Mouse (Mus musculus) macrophage (primary cell): ENCODE measurements around the gene Hkdc1. TPM values are rescaled to one million over a fixed set of nuclear protein-coding genes. Genes with fewer than 3 reads are reported as not detected.

ENCODE experiments used
- H3K27ac ChIP-seq: fragments of 350-480 bp; formaldehyde crosslinking; 2 replicates; pipeline ENCODE4 v1.9.0; 2021
- H3K36me3 ChIP-seq: fragments of 350-480 bp; formaldehyde crosslinking; 2 replicates; pipeline ENCODE4 v1.9.0; 2021; ENCODE audit errors: inconsistent target
- H3K4me3 ChIP-seq: fragments of 350-480 bp; formaldehyde crosslinking; 2 replicates; pipeline ENCODE4 v1.9.0; 2021; ENCODE audit errors: inconsistent target
- H3K79me2 ChIP-seq: fragments of 350-480 bp; formaldehyde crosslinking; 2 replicates; pipeline ENCODE4 v1.9.0; 2021; ENCODE audit errors: inconsistent target
- WGBS: methylation state at CpG from one replicate; pipeline ENCODE4 v1.1.7; 2026; ENCODE audit warnings: inconsistent platforms; ENCODE audit not compliant: missing documents; 5-methylcytosine and 5-hydroxymethylcytosine counted together
- polyA plus RNA-seq: library from polyadenylated mRNA; stranded (reverse); fragments of 250-400 nt; gene quantifications from 3 replicates; pipeline ENCODE4 v1.2.4, GENCODE M21; 2018; ENCODE audit warnings: inconsistent platforms

Hkdc1 gene
- polyA plus RNA-seq, 1 experiment from 2014 or later: not detected

- Histone ChIP-seq H3K79me2 (no peaks in the 10 kb centered on the region), H3K4me3 (no peak overlapping the region), H3K36me3 (no peaks in the 10 kb centered on the region), H3K27ac (no peak overlapping the region)
- WGBS: 61% methylated on average over 8 of the region's 8 CpGs
Measured at GRCm38 (mm10) chr10:62412906-62413605, 9.2 kb downstream of the Hkdc1 start.

GRCm38 (mm10) chr10:62411431-62412410, 10.6 kb downstream of the Hkdc1 start:
- WGBS: 79% methylated on average over 18 of the region's 19 CpGs
- Histone ChIP-seq H3K79me2 (no peaks in the 10 kb centered on the region), H3K4me3 (no peak overlapping the region), H3K27ac (no peak overlapping the region), H3K36me3 (no peaks in the 10 kb centered on the region)

- 5% methylated on average over 5 of the region's 5 CpGs for WGBS
- H3K4me3 ChIP-seq: no peak overlapping the region
Measured at GRCm38 (mm10) chr10:62410943-62411342, 11.3 kb downstream of the Hkdc1 start.

GRCm38 (mm10) chr10:62404901-62405300, 17.4 kb downstream of the Hkdc1 start:
- Histone ChIP-seq H3K36me3 (no peaks in the 10 kb centered on the region), H3K4me3 (no peak overlapping the region), H3K79me2 (no peaks in the 10 kb centered on the region), H3K27ac (no peak overlapping the region)
- 62% methylated on average over 14 of the region's 14 CpGs for WGBS

More at GRCm38 (mm10) chr10:62410943-62411342, 11.3 kb downstream of the Hkdc1 start:
- no peaks in the 10 kb centered on the region for H3K79me2 ChIP-seq
- H3K27ac ChIP-seq: no peak overlapping the region
- H3K36me3 ChIP-seq: no peaks in the 10 kb centered on the region

GRCm38 (mm10) chr10:62401641-62402111, 20.6 kb downstream of the Hkdc1 start:
- no peaks in the 10 kb centered on the region for H3K79me2 ChIP-seq
- H3K36me3 ChIP-seq: no peaks in the 10 kb centered on the region
- no peak overlapping the region for H3K27ac ChIP-seq
- H3K4me3 ChIP-seq: no peak overlapping the region
- 83% methylated on average over 17 of the region's 19 CpGs for WGBS

GRCm38 (mm10) chr10:62383011-62383410, 39.3 kb downstream of the Hkdc1 start:
- Histone ChIP-seq H3K36me3 (no peaks in the 10 kb centered on the region), H3K27ac (no peak overlapping the region), H3K79me2 (no peaks in the 10 kb centered on the region), H3K4me3 (no peak overlapping the region)
- WGBS: 87% methylated on average over 3 of the region's 3 CpGs

- Histone ChIP-seq H3K4me3 (no peak overlapping the region), H3K27ac (no peak overlapping the region), H3K79me2 (no peaks in the 10 kb centered on the region), H3K36me3 (no peaks in the 10 kb centered on the region)
Measured at GRCm38 (mm10) chr10:62380936-62381335, 41.4 kb downstream of the Hkdc1 start.

- 100% methylated on average over 1 of the region's 1 CpGs for WGBS
- Histone ChIP-seq H3K27ac (no peak within 1 kb of the TSS), H3K4me3 (no peak within 1 kb of the TSS), H3K79me2 (no peaks in the 10 kb centered on the region), H3K36me3 (no peaks in the 10 kb centered on the region)
Measured at GRCm38 (mm10) chr10:62379808-62380207, 42.5 kb downstream of the Hkdc1 start, which contains the start of gene Hk1. Hk1 (minus strand) TSS chr10:62379908.

- H3K27ac ChIP-seq: no peak overlapping the region
- no peak overlapping the region for H3K4me3 ChIP-seq
- H3K79me2 ChIP-seq: no peaks in the 10 kb centered on the region
- no peaks in the 10 kb centered on the region for H3K36me3 ChIP-seq
- WGBS: 88% methylated on average over 7 of the region's 7 CpGs
Measured at GRCm38 (mm10) chr10:62358827-62359226, 63.5 kb downstream of the Hkdc1 start.

GRCm38 (mm10) chr10:62356105-62356730, 66.1 kb downstream of the Hkdc1 start:
- 91% methylated on average over 17 of the region's 17 CpGs for WGBS
- Histone ChIP-seq H3K4me3 (no peak overlapping the region), H3K79me2 (no peaks in the 10 kb centered on the region), H3K27ac (no peak overlapping the region), H3K36me3 (no peaks in the 10 kb centered on the region)

- 89% methylated on average over 4 of the region's 5 CpGs for WGBS
- Histone ChIP-seq H3K79me2 (peaks cover 14% of the 10 kb centered on the region), H3K36me3 (no peaks in the 10 kb centered on the region), H3K4me3 (no peak overlapping the region), H3K27ac (no peak overlapping the region)
Measured at GRCm38 (mm10) chr10:62345147-62345546, 77.1 kb downstream of the Hkdc1 start.

- Histone ChIP-seq H3K79me2 (peaks cover 22% of the 10 kb centered on the region), H3K4me3 (no peak overlapping the region), H3K27ac (no peak overlapping the region), H3K36me3 (no peaks in the 10 kb centered on the region)
- WGBS: 89% methylated on average over 9 of the region's 9 CpGs
Measured at GRCm38 (mm10) chr10:62344004-62344752, 78.1 kb downstream of the Hkdc1 start.

- no peak overlapping the region for H3K4me3 ChIP-seq
- H3K79me2 ChIP-seq: peaks cover 38% of the 10 kb centered on the region
- WGBS: 87% methylated on average over 6 of the region's 6 CpGs
- H3K36me3 ChIP-seq: no peaks in the 10 kb centered on the region
- no peak overlapping the region for H3K27ac ChIP-seq
Measured at GRCm38 (mm10) chr10:62342512-62342911, 79.8 kb downstream of the Hkdc1 start.

- H3K79me2 ChIP-seq: peaks cover 40% of the 10 kb centered on the region
- H3K4me3 ChIP-seq: no peak overlapping the region
- no peaks in the 10 kb centered on the region for H3K36me3 ChIP-seq
- H3K27ac ChIP-seq: no peak overlapping the region
- 95% methylated on average over 4 of the region's 4 CpGs for WGBS
Measured at GRCm38 (mm10) chr10:62341956-62342355, 80.3 kb downstream of the Hkdc1 start.
